Mouse (Mus musculus): ENCODE measurements at regions not wholly inside any gene's neighbourhood (a gene's known extent, or its start where the extent isn't known, plus 50 kb on each side); places are given as distances from the start of the nearest gene placed in this dataset.

DNA sequence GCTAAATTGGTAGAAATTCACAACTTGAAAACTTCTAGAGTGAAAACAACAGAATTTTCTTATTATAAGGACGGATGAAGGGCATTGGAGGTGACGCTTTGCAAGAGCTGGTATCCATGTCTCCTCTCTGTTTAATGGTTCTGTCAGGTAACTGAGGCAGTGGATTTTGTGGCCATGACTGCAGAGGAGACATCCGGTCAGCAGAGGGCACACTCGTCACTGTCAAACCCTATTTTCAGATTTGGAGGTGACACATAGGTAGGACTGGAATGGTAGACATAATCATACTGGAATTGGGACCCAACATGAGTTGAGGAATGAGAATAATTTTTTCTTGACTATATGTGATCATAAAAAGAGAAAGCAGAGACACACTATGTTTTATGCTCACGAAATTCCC, 98.7 kb upstream of the Zic3 start:
- H3K4me3 ChIP-seq (ENCODE audit: low read depth, low read length): no peak overlapping the region
- no peaks in the 10 kb centered on the region for H3K9me3 ChIP-seq (replicated peaks; ENCODE audit: control insufficient read depth, low read length, poor library complexity, severe bottlenecking)
- no peak overlapping the region for H3K9ac ChIP-seq (ENCODE audit: low read depth, low read length)
- WGBS: 39% methylated on average over 5 of the region's 5 CpGs
- H3K4me2 ChIP-seq (ENCODE audit: low read length): no peak overlapping the region
- ATAC-seq: no peak
- H3K36me3 ChIP-seq (ENCODE audit: control insufficient read depth, insufficient read depth, low read length): no peaks in the 10 kb centered on the region
- no peaks in the 10 kb centered on the region; the same call in 1 of the 2 replicates for H3K27me3 ChIP-seq (ENCODE audit: control insufficient read depth, insufficient read depth, low read depth, low read length)
- H3K4me1 ChIP-seq (ENCODE audit: control insufficient read depth, insufficient read depth, low read length): no peaks in the 10 kb centered on the region
- no peak overlapping the region for H3K27ac ChIP-seq (ENCODE audit: low read length)

DNA sequence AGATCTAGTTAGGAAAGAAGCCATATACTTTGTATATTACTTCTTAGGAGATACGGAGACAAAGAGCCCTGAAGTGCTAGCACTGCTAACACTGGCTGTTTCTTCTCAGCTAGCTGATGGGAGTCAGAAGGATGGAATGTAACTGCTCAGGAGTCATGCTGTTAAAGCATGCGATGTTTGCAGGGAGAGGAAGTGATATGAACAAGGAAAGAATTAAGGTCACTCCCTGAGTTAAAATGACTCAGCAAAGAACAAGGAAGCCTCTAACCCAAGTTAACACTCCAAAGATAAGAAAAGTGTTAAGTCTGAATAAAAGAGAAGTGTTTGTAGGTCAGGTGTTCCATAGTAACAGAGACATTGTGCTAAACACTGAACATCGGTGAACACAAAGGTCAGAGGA, 86.9 kb upstream of the Zic3 start:
- no peak overlapping the region for H3K4me2 ChIP-seq (ENCODE audit: low read length)
- no peaks in the 10 kb centered on the region for H3K27me3 ChIP-seq (ENCODE audit: control insufficient read depth, insufficient read depth, low read depth, low read length)
- no peaks in the 10 kb centered on the region for H3K4me1 ChIP-seq (ENCODE audit: control insufficient read depth, insufficient read depth, low read length)
- no peak overlapping the region for H3K27ac ChIP-seq (ENCODE audit: low read length)
- H3K9me3 ChIP-seq (replicated peaks; ENCODE audit: control insufficient read depth, low read length, poor library complexity, severe bottlenecking): no peaks in the 10 kb centered on the region
- no peaks in the 10 kb centered on the region for H3K36me3 ChIP-seq (ENCODE audit: control insufficient read depth, insufficient read depth, low read length)
- 58% methylated on average over 3 of the region's 3 CpGs for WGBS
- ATAC-seq: no peak
- H3K4me3 ChIP-seq (ENCODE audit: low read depth, low read length): no peak overlapping the region
- no peak overlapping the region for H3K9ac ChIP-seq (ENCODE audit: low read depth, low read length)

DNA sequence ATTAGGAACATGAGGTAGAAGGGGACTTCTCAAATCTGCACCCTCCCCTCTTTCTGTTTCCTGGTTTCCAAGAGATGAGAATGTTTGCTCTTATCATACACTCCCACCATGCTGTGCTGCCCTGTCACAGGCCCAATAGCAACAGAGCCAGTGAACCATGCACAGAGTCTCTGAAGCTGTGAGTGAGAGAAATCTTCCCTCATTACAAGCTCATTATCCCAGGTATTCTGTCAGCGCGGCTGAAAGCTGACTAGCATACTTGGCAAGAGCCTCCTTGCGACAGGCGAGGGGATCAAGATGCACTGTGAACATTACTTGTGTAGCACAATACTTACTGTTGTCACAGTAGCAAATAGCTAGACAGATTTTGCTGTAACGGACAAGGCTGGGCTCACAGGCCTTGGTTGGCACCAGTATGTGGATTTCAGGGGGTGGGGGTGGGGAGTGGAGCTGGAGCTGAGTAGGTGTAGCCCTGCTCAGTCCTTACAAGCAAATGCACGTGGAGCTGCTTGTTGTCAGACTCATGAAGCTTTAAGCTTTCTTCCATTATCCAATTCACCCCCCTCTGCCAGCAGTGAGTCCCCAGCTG, 84.2 kb upstream of the Zic3 start:
- no peak overlapping the region for H3K9ac ChIP-seq (ENCODE audit: low read depth, low read length)
- H3K27ac ChIP-seq (ENCODE audit: low read length): no peak overlapping the region
- no peaks in the 10 kb centered on the region for H3K4me1 ChIP-seq (ENCODE audit: control insufficient read depth, insufficient read depth, low read length)
- no peak overlapping the region for H3K4me2 ChIP-seq (ENCODE audit: low read length)
- H3K27me3 ChIP-seq (ENCODE audit: control insufficient read depth, insufficient read depth, low read depth, low read length): no peaks in the 10 kb centered on the region
- H3K36me3 ChIP-seq (ENCODE audit: control insufficient read depth, insufficient read depth, low read length): no peaks in the 10 kb centered on the region
- H3K9me3 ChIP-seq (replicated peaks; ENCODE audit: control insufficient read depth, low read length, poor library complexity, severe bottlenecking): no peaks in the 10 kb centered on the region
- H3K4me3 ChIP-seq (ENCODE audit: low read depth, low read length): no peak overlapping the region
- no peak for ATAC-seq
- 33% methylated on average over 6 of the region's 6 CpGs for WGBS

GRCm38 (mm10) chrX:57950896-57951295, 71.6 kb upstream of the Zic3 start:
- H3K9ac ChIP-seq (ENCODE audit: low read depth, low read length): no peak overlapping the region
- 42% methylated on average over 2 of the region's 2 CpGs for WGBS
- H3K27ac ChIP-seq (ENCODE audit: low read length): no peak overlapping the region
- H3K27me3 ChIP-seq (ENCODE audit: control insufficient read depth, insufficient read depth, low read depth, low read length): no peaks in the 10 kb centered on the region
- H3K4me2 ChIP-seq (ENCODE audit: low read length): no peak overlapping the region
- no peaks in the 10 kb centered on the region for H3K4me1 ChIP-seq (ENCODE audit: control insufficient read depth, insufficient read depth, low read length)
- ATAC-seq: no peak
- no peaks in the 10 kb centered on the region for H3K36me3 ChIP-seq (ENCODE audit: control insufficient read depth, insufficient read depth, low read length)
- H3K9me3 ChIP-seq (replicated peaks; ENCODE audit: control insufficient read depth, low read length, poor library complexity, severe bottlenecking): no peaks in the 10 kb centered on the region
- no peak overlapping the region for H3K4me3 ChIP-seq (ENCODE audit: low read depth, low read length)

DNA sequence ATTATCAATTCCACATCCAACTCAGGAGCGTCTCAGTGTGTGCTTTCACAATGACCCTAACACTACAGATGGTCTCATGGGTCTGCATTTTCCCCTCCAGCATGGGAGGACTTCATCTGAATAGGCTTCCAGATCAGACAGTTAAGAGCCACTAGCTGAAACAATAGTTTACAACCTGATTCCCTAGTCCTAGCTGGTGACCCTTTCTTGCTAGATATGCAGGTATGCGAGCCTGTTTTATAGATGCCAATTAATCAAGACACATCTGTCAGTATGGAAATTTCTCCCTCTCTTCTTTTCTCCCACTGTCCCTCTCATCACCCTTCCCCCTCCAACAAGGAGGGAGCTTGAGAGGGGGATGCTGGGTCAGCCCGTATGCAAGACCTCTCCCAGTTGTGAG, 71.2 kb upstream of the Zic3 start:
- H3K4me3 ChIP-seq (ENCODE audit: low read depth, low read length): no peak overlapping the region
- H3K27ac ChIP-seq (ENCODE audit: low read length): no peak overlapping the region
- no peaks in the 10 kb centered on the region for H3K27me3 ChIP-seq (ENCODE audit: control insufficient read depth, insufficient read depth, low read depth, low read length)
- no peak overlapping the region for H3K9ac ChIP-seq (ENCODE audit: low read depth, low read length)
- H3K4me1 ChIP-seq (ENCODE audit: control insufficient read depth, insufficient read depth, low read length): no peaks in the 10 kb centered on the region
- H3K9me3 ChIP-seq (replicated peaks; ENCODE audit: control insufficient read depth, low read length, poor library complexity, severe bottlenecking): no peaks in the 10 kb centered on the region
- no peaks in the 10 kb centered on the region for H3K36me3 ChIP-seq (ENCODE audit: control insufficient read depth, insufficient read depth, low read length)
- no peak overlapping the region for H3K4me2 ChIP-seq (ENCODE audit: low read length)
- no peak for ATAC-seq
- 49% methylated on average over 3 of the region's 3 CpGs for WGBS

DNA sequence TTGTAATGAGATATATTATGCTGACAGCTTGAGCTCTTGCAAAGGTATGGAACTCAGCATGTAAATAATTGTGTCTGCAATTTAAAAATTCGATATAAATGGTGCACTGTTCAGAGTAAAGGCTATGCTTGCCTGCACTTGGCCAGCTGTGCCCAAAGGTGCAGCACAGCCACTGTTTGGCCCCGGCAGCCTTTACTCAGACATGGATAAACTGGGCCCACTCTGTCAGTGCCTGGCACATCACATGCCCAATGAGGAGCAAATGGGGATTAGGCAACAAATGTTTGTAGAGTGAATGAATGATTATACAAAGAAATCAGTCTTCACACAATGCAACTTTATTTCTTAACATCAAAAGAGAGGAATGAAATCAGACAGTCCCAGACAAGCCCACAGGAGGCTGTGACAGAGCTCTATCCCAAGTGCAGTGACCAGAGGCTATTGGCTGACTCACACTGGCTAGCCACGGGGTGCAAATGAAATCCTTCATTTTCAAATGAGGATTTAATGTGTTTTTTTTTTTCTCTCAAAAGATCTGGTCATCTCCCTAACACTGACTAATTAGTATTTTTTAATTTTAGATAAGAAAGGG, 67.8 kb upstream of the Zic3 start:
- H3K4me2 ChIP-seq (ENCODE audit: low read length): no peak overlapping the region
- no peaks in the 10 kb centered on the region for H3K4me1 ChIP-seq (ENCODE audit: control insufficient read depth, insufficient read depth, low read length)
- 15% methylated on average over 3 of the region's 3 CpGs for WGBS
- no peak overlapping the region for H3K9ac ChIP-seq (ENCODE audit: low read depth, low read length)
- H3K36me3 ChIP-seq (ENCODE audit: control insufficient read depth, insufficient read depth, low read length): no peaks in the 10 kb centered on the region
- no peak for ATAC-seq
- no peak overlapping the region for H3K4me3 ChIP-seq (ENCODE audit: low read depth, low read length)
- no peaks in the 10 kb centered on the region for H3K27me3 ChIP-seq (ENCODE audit: control insufficient read depth, insufficient read depth, low read depth, low read length)
- H3K9me3 ChIP-seq (replicated peaks; ENCODE audit: control insufficient read depth, low read length, poor library complexity, severe bottlenecking): no peaks in the 10 kb centered on the region
- no peak overlapping the region for H3K27ac ChIP-seq (ENCODE audit: low read length)
